Mouse (Mus musculus): Measurements from ENCODE around the gene Coq8b.

- TF ChIP-seq GATA1 (IDR thresholded peaks at IDR 0.05; ENCODE audit: borderline replicate concordance, low read length) (no peak), FLI1 (IDR thresholded peaks at IDR 0.05; ENCODE audit: low read length) (no peak)
Measured at GRCm38 (mm10) chr7:27298816-27299215, 66.0 kb downstream of the Coq8b start.

All from megakaryocyte, embryonic 14.5 days (primary cell).